Mouse (Mus musculus): ENCODE data around the gene Kat8. TPM values are rescaled to one million over a fixed set of nuclear protein-coding genes. Genes with fewer than 3 reads are reported as not detected.

Gene Kat8
- total RNA-seq (2021) = 10 to 100 TPM; 24.2 to 26.9 TPM

DNA sequence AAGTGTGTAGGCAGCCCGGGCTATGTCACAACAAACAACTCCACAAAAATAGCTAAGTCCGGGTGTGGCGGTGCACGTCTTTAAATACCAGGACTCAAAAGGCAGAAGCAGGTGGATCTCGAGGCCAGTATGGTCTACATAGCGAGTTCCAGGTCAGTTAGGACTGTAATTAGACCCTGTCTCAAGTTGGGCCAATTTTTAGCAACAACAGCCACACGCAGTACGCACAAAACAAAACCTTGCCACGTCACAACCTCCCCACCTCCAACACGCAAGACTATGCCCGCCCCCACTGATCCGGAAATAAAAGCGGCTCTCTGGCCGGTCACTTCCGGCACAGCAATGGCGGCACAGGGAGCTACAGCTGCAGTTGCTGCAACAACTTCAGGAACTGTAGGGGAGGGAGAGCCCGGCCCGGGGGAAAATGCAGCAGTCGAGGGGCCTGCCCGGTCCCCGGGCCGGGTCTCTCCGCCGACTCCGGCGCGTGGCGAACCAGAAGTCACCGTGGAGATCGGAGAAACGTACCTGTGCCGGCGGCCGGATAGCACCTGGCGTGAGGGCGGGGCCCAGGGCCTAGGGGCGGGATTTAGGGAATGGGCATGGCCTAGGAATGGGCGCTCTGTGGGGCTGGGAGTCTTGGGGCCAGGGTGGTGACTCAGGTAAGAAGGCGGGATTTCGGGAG lies at the start of gene Kat8:
Gene Kat8, plus strand, starts transcription at position 327 of the 682 bp plus-strand sequence.
- intact Hi-C loops (cut with DNase I) = no loop called here

GRCm38 (mm10) chr7:127866434-127866833 lies 45.9 kb upstream of the Kat8 start:
- intact Hi-C loops (cut with DNase I) = no loop called here
- DNase-seq (ENCODE audit: extremely low spot score in 1 of 2, low spot score in 2 of 2) = peak in 1 of 2 experiments; percentile 22

More for the DNA sequence above, at the start of gene Kat8:
- peak; percentile 76 to 92 for DNase-seq (ENCODE audit: extremely low spot score in 1 of 2, low spot score in 2 of 2)

- DNase-seq (ENCODE audit: extremely low spot score in 1 of 2, low spot score in 2 of 2) = no peak
- intact Hi-C loops (cut with DNase I) = no loop called here
These were observed 44.7 kb upstream of the Kat8 start for GRCm38 (mm10) chr7:127867641-127868040.

DNA sequence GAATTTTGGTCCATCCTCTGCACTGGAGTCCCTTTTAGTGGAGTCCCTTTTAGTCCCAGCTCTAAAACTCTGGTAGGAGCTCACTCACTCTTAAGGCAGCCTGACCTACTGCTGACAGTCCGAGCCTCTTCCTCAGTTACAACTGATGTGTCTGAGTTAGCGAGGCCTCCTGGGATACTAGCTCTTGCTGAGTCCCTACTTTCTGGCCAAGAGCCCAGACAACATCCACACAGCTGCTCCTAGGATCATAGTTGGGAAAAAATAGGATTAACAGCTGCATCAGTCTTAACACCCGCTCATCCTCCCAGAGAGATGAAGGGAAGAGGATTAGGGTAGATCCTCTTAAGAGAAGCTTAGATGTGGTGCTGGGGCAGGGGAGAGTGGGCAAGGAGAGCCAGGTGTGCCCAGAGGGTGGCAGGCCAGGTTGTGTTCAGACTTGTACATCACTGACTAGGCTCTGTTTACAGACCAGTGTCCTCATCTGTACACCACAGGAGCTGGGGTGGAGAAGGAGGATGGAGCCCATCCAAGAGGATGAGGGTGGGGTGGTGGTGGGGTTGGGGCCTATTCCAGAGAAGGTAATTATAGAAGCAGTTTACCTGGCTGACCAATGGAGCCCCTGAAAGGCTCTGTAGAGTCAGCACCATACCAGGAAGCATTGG lies 43.0 kb upstream of the Kat8 start:
- DNase-seq (ENCODE audit: extremely low spot score in 1 of 2, low spot score in 2 of 2) = peak; percentile 33 to 76
- intact Hi-C loops (cut with DNase I) = no loop called here

DNA sequence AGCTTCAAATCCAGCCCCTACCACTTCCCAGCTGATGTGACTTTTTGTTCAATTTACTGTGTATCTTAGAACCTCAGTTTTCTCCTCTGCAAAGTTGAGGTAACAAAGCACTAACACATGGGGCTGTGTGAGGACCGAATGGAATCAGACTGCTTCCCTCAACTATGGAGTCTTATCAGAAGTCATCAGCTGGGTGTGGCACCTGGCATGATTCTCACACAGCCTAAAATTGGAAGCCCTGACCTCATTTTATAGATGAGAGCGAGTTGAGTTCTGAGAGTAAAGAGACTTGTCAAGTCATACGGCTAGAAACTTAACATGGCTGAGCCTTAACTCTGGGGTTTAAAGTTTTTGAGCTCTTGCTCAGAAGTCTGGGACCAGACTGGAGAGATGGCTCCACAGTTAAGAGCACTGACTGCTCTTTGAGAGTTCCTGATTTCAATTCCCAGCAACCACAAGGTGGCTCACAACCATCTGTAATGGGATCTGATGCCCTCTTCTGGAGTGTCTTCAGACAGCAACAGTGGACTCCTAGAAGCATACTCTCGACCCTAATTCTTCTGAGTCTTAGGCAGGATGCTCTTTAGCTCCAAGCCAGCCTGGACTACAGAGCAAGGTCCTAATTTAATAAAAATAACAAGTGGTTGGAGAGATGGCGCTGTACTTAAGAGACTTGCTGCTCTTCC lies 42.0 kb upstream of the Kat8 start:
- DNase-seq (ENCODE audit: extremely low spot score in 1 of 2, low spot score in 2 of 2) = no peak
- intact Hi-C loops (cut with DNase I) = no loop called here

DNA sequence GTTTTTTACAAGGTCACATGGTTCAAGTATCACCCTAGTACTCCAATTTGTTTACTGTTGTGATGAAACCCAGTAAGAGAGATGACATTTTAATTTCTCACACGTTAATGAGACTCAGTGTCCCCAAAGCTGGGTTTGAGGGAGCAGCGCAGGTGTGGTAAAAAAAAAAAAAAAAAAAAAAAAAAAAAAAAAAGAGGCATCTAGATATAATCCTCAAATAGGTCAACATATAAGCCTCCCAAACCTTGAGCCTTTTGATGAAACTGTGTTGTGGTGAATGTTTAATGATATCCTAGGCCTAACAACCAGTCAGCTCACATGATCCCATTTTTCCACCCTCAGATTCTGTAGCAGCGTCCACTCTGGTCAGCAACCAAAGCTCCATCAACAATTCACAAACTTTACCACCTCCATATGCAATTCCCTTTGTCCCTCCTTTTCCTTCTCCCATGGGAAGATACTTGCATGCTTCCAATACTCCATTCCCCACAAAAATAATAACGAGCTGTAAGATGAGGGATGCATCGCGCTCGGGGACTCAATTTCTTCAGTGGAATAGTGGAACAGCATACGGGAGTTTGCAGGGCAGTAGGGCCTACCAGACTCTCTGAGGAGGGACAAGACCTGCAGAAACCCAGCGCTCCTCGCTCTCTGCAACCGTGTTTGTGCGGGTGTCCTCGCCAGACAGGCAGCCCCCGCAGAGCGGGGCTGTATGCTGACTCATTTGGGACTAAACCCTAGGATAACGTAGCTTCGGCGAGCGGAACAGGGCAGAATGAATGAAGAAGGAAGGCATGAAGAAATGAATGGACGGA lies 37.3 kb upstream of the Kat8 start:
- peak; percentile 24 to 55 for DNase-seq (ENCODE audit: extremely low spot score in 1 of 2, low spot score in 2 of 2)
- intact Hi-C loops (cut with DNase I) = no loop called here

DNA sequence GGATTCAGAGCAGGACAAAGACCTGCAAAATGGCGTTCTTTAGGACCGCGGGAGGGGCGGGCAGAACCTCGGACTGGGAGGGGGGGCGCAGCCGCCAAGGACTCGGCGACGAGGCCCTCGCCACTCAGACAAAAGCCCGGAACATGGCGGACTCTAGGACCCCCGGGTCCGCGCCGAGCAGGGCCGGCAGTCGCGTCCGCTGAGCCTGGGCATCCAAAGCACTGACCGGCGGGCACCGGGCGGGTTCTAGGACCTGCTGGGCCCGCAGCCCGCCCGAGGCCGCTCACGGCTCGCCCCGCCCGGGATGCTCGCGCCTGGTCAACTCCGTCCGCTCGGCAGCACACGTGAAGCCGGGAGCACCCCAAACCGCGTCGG lies 36.7 kb upstream of the Kat8 start:
- peak; percentile 93 to 96 for DNase-seq (ENCODE audit: extremely low spot score in 1 of 2, low spot score in 2 of 2)
- intact Hi-C loops (cut with DNase I) = no loop called here

DNA sequence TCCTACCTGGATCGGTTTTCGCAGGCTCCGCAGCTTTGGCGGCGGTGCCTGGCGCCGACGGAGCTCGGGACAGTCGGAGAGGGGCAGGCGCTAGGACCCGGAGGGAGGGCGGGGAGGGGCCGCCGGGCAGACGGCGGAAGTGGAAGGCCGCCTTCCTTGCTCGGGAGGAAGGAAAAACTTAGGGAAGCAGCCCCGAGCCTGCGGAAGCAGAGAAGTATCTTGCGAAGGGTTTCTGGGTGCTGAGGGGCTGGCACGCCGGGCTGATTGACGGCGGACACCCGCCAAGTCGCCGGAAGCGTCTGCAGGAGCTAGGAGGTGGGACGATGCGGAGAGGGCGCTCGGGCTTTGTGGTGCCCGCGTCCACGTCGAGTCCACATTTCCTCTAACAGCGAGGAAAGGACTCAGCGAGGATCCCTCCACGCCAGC lies 36.3 kb upstream of the Kat8 start, which contains the start of gene Zfp646:
Gene Zfp646, plus strand, starts transcription at position 181 of the 426 bp plus-strand sequence.
- intact Hi-C loops (cut with DNase I) = no loop called here
- DNase-seq (ENCODE audit: extremely low spot score in 1 of 2, low spot score in 2 of 2) = peak; percentile 54 to 84

GRCm38 (mm10) chr7:127876467-127877348 lies 35.6 kb upstream of the Kat8 start, which contains the start of gene Zfp668:
Gene Zfp668 (minus strand): TSS chr7:127876828.
- intact Hi-C loops (cut with DNase I) = no loop called here
- DNase-seq (ENCODE audit: extremely low spot score in 1 of 2, low spot score in 2 of 2) = peak; percentile 89 to 94

- no peak for DNase-seq (ENCODE audit: extremely low spot score in 1 of 2, low spot score in 2 of 2)
- intact Hi-C loops (cut with DNase I) = no loop called here
These were observed 33.0 kb upstream of the Kat8 start for GRCm38 (mm10) chr7:127879301-127879700.

- no peak for DNase-seq (ENCODE audit: extremely low spot score in 1 of 2, low spot score in 2 of 2)
These were observed 31.9 kb upstream of the Kat8 start for GRCm38 (mm10) chr7:127880431-127880830.

GRCm38 (mm10) chr7:127885951-127886350 lies 26.4 kb upstream of the Kat8 start:
- peak in 1 of 2 experiments; percentile 58 for DNase-seq (ENCODE audit: extremely low spot score in 1 of 2, low spot score in 2 of 2)

More at GRCm38 (mm10) chr7:127880431-127880830, 31.9 kb upstream of the Kat8 start:
- intact Hi-C loops (cut with DNase I) = no loop called here

GRCm38 (mm10) chr7:127886551-127886950 lies 25.8 kb upstream of the Kat8 start:
- no peak for DNase-seq (ENCODE audit: extremely low spot score in 1 of 2, low spot score in 2 of 2)
- intact Hi-C loops (cut with DNase I) = no loop called here

More at GRCm38 (mm10) chr7:127885951-127886350, 26.4 kb upstream of the Kat8 start:
- intact Hi-C loops (cut with DNase I) = no loop called here

DNA sequence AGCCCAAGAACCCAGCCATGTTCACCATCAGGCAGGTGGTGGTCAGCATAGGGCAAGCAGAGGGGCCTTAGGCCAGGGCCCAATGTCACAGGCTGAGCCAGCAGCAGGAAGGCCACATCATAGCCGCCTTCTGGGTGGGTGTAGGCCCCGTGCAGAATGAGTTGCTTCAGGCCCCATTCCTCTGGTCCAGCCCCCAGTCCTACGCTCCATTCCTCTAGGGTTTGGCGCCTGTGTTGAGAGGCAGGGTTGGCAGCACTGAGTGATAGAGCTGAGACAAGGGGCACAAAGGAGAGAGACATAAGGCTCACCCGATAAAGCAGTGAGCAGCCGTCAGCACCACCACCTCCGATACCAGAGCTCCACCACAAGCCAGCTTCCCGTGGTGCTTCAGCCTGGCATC lies 25.1 kb upstream of the Kat8 start:
- no peak for DNase-seq (ENCODE audit: extremely low spot score in 1 of 2, low spot score in 2 of 2)
- intact Hi-C loops (cut with DNase I) = no loop called here

DNA sequence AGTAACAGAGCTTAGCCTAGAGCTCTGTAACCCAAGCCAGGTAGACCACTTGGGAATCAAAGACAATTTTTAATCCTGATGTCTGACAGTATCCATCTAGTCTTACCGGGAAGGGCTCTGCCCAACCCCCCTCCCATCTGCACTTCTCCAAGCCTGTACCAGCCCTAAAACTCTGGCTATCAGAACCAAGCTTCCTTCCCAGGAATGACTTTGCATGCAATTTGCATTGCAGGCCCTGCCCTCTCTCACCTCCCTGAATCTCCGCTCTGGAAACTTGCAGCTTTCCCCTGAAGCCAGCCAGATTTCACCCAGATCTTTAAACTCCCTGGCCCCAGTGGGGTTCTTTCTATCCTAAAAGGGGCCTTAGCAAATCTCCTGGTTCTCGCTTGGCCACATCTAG lies 24.5 kb upstream of the Kat8 start:
- intact Hi-C loops (cut with DNase I) = no loop called here

DNA sequence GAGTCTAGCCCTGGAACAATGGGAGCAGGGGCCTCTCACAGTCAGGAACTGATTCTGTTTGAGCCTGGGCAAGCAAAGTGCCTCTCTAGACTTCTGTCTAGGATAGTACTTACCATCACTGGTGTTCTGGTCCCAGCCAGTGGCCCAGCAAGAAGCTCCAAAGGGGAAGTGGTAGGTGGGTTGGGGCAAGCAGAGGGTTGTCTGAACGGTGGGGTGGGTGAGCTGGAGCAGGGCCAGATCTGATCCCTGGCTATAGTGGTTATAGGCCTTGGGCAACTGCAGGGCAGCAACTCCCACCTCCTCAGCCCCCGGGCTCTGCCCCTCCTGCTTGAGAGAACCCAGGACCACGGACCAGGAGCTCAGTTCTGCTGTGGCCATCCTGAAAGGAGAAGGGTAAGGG lies 23.5 kb upstream of the Kat8 start:
- DNase-seq (ENCODE audit: extremely low spot score in 1 of 2, low spot score in 2 of 2) = no peak
- intact Hi-C loops (cut with DNase I) = no loop called here

More for the DNA sequence above, 24.5 kb upstream of the Kat8 start:
- DNase-seq (ENCODE audit: extremely low spot score in 1 of 2, low spot score in 2 of 2) = no peak

GRCm38 (mm10) chr7:127890798-127891197 lies 21.5 kb upstream of the Kat8 start, which contains the start of gene Prss53:
Gene Prss53 (minus strand): TSS chr7:127890970.
- DNase-seq (ENCODE audit: extremely low spot score in 1 of 2, low spot score in 2 of 2) = no peak
- intact Hi-C loops (cut with DNase I) = no loop called here

- intact Hi-C loops (cut with DNase I) = no loop called here
- no peak for DNase-seq (ENCODE audit: extremely low spot score in 1 of 2, low spot score in 2 of 2)
These were observed 17.8 kb upstream of the Kat8 start for GRCm38 (mm10) chr7:127894480-127894879.

Measured in left cerebral cortex, postnatal 10 days (tissue).